Mouse (Mus musculus): ENCODE measurements at regions not wholly inside any gene's neighbourhood (a gene's known extent, or its start where the extent isn't known, plus 50 kb on each side); places are given as distances from the start of the nearest gene placed in this dataset.

DNA sequence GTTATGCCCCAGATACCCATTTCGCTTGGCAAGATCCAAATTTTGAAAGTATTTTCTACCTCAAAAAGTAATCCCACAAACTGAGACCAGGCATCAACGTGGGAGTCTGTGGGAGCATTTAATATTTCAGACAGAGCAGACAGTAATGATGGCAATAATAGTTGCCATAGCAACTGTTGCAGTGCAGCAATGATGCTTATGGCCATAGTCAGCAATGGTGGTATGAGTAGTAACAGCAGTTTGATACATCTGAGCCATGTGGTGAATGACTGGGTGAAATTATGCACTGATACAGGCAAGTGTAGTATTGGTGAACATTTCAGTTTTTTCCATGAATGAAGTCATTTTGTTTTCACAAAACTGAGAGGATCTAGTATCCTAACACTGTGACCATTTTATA is 600.8 kb upstream of the Igfbp3 start:
- Histone ChIP-seq H3K36me3 (ENCODE audit: control insufficient read depth, insufficient read depth) (no peaks in the 10 kb centered on the region), H3K79me2 (ENCODE audit: control insufficient read depth, insufficient read depth) (no peaks in the 10 kb centered on the region), H3K4me2 (ENCODE audit: low read depth) (no peak overlapping the region), H3K4me3 (no peak overlapping the region), H3K27me3 (ENCODE audit: control insufficient read depth, insufficient read depth, insufficient read length) (no peaks in the 10 kb centered on the region), H3ac (ENCODE audit: control insufficient read depth, insufficient read length) (no peak overlapping the region)
- TF ChIP-seq TCF3 (IDR thresholded peaks at IDR 0.05; ENCODE audit: insufficient read length, low read depth) (no peak), E2F4 (IDR thresholded peaks at IDR 0.05; ENCODE audit: insufficient read depth) (no peak), CEBPB (IDR thresholded peaks at IDR 0.05; ENCODE audit: insufficient read depth, poor library complexity, severe bottlenecking) (no peak), MAX (IDR thresholded peaks at IDR 0.05; ENCODE audit: low read depth) (no peak), USF1 (IDR thresholded peaks at IDR 0.05; ENCODE audit: low read depth) (no peak), TCF12 (IDR thresholded peaks at IDR 0.05; ENCODE audit: insufficient read depth, poor library complexity, severe bottlenecking) (no peak)

DNA sequence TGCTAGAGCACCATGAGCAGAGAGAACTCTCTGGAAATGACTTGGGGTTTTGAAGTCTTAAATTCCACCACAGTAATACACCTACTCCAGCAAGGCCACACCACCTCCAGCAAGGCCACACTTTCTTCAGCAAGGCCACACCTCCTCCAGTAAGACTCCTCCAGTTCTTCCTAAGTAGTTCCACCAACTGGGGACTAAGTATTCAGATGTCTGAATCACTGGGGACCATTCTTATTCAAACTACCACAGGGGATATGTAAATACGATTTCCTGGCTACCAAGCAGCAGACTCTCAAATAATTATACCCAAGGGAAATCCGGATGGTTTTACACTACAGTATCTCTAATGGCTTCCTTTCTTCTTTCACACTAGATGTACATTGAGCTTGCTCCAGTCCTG is 598.7 kb upstream of the Igfbp3 start:
- Histone ChIP-seq H3K79me2 (ENCODE audit: control insufficient read depth, insufficient read depth) (no peaks in the 10 kb centered on the region), H3K27me3 (ENCODE audit: control insufficient read depth, insufficient read depth, insufficient read length) (no peaks in the 10 kb centered on the region), H3K4me3 (no peak overlapping the region), H3K36me3 (ENCODE audit: control insufficient read depth, insufficient read depth) (no peaks in the 10 kb centered on the region), H3K4me2 (ENCODE audit: low read depth) (no peak overlapping the region), H3ac (ENCODE audit: control insufficient read depth, insufficient read length) (no peak overlapping the region)
- TF ChIP-seq SRF (IDR thresholded peaks at IDR 0.05; ENCODE audit: control insufficient read depth, insufficient read length, low read depth), result no peak
- TF ChIP-seq POLR2AphosphoS2 (IDR thresholded peaks at IDR 0.05; ENCODE audit: insufficient read length, low read depth), result no peak
- no peak for TF ChIP-seq POLR2A (IDR thresholded peaks at IDR 0.05; ENCODE audit: insufficient read length, low read depth)
- no peak for TF ChIP-seq CEBPB (IDR thresholded peaks at IDR 0.05; ENCODE audit: insufficient read depth, poor library complexity, severe bottlenecking)
- TF ChIP-seq MYOD1 (IDR thresholded peaks at IDR 0.05; ENCODE audit: control insufficient read depth in 1 of 3, insufficient read length in 2 of 3, low read depth in 2 of 3), result no peak
- TF ChIP-seq REST (IDR thresholded peaks at IDR 0.05; ENCODE audit: insufficient read depth, insufficient read length), result no peak
- TF ChIP-seq MAX (IDR thresholded peaks at IDR 0.05; ENCODE audit: low read depth), result no peak
- TF ChIP-seq MYOG (IDR thresholded peaks at IDR 0.05; ENCODE audit: control insufficient read depth in 1 of 3, insufficient read depth in 1 of 3, insufficient read length in 2 of 3, low read depth in 2 of 3), result no peak
- TF ChIP-seq TCF3 (IDR thresholded peaks at IDR 0.05; ENCODE audit: insufficient read length, low read depth), result no peak
- no peak for TF ChIP-seq E2F4 (IDR thresholded peaks at IDR 0.05; ENCODE audit: insufficient read depth)

DNA sequence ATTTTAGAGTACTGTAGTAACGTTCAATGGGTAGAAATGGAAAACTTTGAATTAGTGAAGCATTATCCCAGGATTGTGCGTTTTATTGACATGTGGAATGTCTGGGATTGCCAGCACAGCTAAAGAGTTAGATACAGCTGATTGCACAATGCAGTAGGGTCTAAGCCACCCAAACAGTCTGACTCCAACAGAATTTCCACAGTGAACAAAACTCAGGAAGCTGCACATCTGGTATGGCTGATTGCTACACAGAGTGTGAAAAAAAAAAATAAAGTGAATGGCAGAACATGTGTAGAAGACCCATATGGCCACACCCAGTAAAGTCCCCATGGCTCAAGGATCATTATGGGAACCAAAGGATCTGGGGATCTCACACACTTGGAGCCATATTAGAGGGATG is 596.0 kb upstream of the Igfbp3 start:
- no peak overlapping the region for H3K4me2 ChIP-seq (ENCODE audit: low read depth)
- no peak overlapping the region for H3K4me3 ChIP-seq
- no peaks in the 10 kb centered on the region for H3K36me3 ChIP-seq (ENCODE audit: control insufficient read depth, insufficient read depth)
- no peaks in the 10 kb centered on the region for H3K79me2 ChIP-seq (ENCODE audit: control insufficient read depth, insufficient read depth)
- no peaks in the 10 kb centered on the region for H3K27me3 ChIP-seq (ENCODE audit: control insufficient read depth, insufficient read depth, insufficient read length)
- TF ChIP-seq CEBPB (IDR thresholded peaks at IDR 0.05; ENCODE audit: insufficient read depth, poor library complexity, severe bottlenecking) (0 out of 2 replicates have a peak, but pooled peaks have one; percentile 44), MYOD1 (IDR thresholded peaks at IDR 0.05; ENCODE audit: control insufficient read depth in 1 of 3, insufficient read length in 2 of 3, low read depth in 2 of 3) (no peak), REST (IDR thresholded peaks at IDR 0.05; ENCODE audit: insufficient read depth, insufficient read length) (no peak)
- H3ac ChIP-seq (ENCODE audit: control insufficient read depth, insufficient read length), result no peak overlapping the region

DNA sequence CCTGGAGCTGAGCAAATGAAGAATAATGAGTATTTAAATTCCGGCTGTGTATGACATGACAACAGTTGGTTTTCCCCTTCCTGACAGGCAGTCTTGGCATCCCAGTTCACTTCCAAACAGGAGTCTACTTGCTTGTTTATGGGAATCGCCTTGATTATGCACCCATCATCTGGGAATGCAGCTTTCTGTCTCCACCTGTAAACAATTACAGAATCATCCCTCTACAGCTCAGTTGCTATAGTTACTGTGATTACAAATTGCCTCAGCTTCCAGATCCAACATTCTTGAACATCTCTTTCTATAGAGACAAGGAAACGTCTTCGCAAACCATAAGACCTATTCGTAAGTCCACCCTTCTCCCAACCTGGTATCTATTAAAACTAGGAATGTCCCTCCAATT is 582.6 kb upstream of the Igfbp3 start:
- no peak overlapping the region for H3ac ChIP-seq (ENCODE audit: control insufficient read depth, insufficient read length)
- no peaks in the 10 kb centered on the region for H3K79me2 ChIP-seq (ENCODE audit: control insufficient read depth, insufficient read depth)
- H3K36me3 ChIP-seq (ENCODE audit: control insufficient read depth, insufficient read depth), result no peaks in the 10 kb centered on the region
- H3K4me3 ChIP-seq, result no peak overlapping the region
- TF ChIP-seq REST (IDR thresholded peaks at IDR 0.05; ENCODE audit: insufficient read depth, insufficient read length), result no peak
- H3K4me2 ChIP-seq (ENCODE audit: low read depth), result no peak overlapping the region
- no peaks in the 10 kb centered on the region for H3K27me3 ChIP-seq (ENCODE audit: control insufficient read depth, insufficient read depth, insufficient read length)

DNA sequence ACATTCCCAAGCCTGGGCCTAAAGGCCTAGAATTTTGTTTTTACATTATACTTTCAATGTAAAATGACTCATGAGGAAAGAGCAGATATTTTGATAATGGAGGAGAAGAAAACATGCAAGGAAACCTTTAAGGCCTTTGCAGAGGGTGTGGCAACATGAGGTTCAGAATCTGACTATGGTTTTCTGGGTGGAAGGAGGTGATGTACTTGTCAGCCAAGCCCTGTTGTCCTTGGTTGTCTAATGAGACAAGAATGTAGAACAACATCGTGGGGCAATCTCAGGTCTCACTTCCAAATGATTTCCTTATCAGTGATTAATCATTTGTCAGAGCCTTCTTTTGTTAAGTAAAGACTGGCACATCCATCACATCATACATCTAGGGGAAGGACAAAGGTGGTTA is 580.5 kb upstream of the Igfbp3 start:
- Histone ChIP-seq H3ac (ENCODE audit: control insufficient read depth, insufficient read length) (no peak overlapping the region), H3K27me3 (ENCODE audit: control insufficient read depth, insufficient read depth, insufficient read length) (no peaks in the 10 kb centered on the region), H3K79me2 (ENCODE audit: control insufficient read depth, insufficient read depth) (no peaks in the 10 kb centered on the region), H3K36me3 (ENCODE audit: control insufficient read depth, insufficient read depth) (no peaks in the 10 kb centered on the region), H3K4me2 (ENCODE audit: low read depth) (no peak overlapping the region), H3K4me3 (no peak overlapping the region)
- TF ChIP-seq MAX (IDR thresholded peaks at IDR 0.05; ENCODE audit: low read depth) (no peak), MYOD1 (IDR thresholded peaks at IDR 0.05; ENCODE audit: control insufficient read depth in 1 of 3, insufficient read length in 2 of 3, low read depth in 2 of 3) (no peak), TCF3 (IDR thresholded peaks at IDR 0.05; ENCODE audit: insufficient read length, low read depth) (no peak), POLR2A (IDR thresholded peaks at IDR 0.05; ENCODE audit: insufficient read length, low read depth) (no peak), USF1 (IDR thresholded peaks at IDR 0.05; ENCODE audit: low read depth) (no peak), POLR2AphosphoS2 (IDR thresholded peaks at IDR 0.05; ENCODE audit: insufficient read length, low read depth) (no peak), MYOG (IDR thresholded peaks at IDR 0.05; ENCODE audit: control insufficient read depth in 1 of 3, insufficient read depth in 1 of 3, insufficient read length in 2 of 3, low read depth in 2 of 3) (no peak), REST (IDR thresholded peaks at IDR 0.05; ENCODE audit: insufficient read depth, insufficient read length) (no peak), SRF (IDR thresholded peaks at IDR 0.05; ENCODE audit: control insufficient read depth, insufficient read length, low read depth) (no peak), TCF12 (IDR thresholded peaks at IDR 0.05; ENCODE audit: insufficient read depth, poor library complexity, severe bottlenecking) (no peak)

Data from myocyte (in vitro differentiated cells).